Mouse (Mus musculus): Measurements from ENCODE around the gene Ptbp1.
"Not testable (repeated sequence)": the region's sequence is repeated elsewhere in the genome, so short reads cannot be mapped to it uniquely, and the experiment has no call there.

Ptbp1 gene

GRCm38 (mm10) chr10:79883297-79884084, 29.3 kb downstream of the Ptbp1 start:
- DNase-seq (ENCODE audit: low spot score), result peak; percentile 59

GRCm38 (mm10) chr10:79884446-79884845, 30.2 kb downstream of the Ptbp1 start:
- no peak for DNase-seq (ENCODE audit: low spot score)

DNA sequence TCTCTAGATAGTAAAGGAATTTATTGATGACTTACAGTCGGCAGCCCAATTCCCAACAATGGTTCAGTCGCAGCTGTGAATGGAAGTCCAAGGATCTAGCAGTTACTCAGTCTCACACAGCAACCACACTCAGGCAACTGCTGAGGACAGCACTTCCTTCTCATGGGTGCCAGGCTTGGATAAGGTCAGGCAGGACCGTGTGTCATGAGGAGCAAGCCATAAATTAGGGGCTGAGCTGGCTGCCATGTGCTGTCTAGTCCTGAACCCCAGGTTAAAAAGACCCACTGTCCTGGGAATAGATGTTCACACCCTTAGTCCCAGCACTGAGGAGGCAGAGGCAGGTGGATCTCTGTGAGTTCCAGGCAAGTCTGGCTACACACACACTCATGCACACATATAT, 30.7 kb downstream of the Ptbp1 start:
- not testable (repeated sequence) for DNase-seq (ENCODE audit: low spot score)

GRCm38 (mm10) chr10:79886054-79886453, 31.8 kb downstream of the Ptbp1 start, which contains the start of gene Elane:
Gene Elane, plus strand, starts transcription at chr10:79886247.
- no peak for DNase-seq (ENCODE audit: low spot score)

DNA sequence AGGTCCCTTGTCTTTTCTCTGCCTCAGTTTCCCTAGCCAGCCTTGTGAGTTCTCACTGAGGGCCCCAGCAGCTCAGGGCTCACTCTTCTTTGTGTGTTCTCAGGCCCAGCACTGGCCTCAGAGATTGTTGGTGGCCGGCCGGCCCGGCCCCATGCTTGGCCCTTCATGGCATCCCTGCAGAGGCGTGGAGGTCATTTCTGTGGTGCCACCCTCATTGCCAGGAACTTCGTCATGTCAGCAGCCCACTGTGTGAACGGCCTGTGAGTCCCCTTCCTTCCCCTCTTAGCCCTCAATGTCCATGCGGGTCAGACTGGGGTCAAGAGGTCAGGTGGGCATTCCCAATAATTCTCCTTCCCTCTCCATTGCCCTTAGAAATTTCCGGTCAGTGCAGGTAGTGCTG, 32.4 kb downstream of the Ptbp1 start:
- DNase-seq (ENCODE audit: low spot score), result no peak

GRCm38 (mm10) chr10:79889386-79889785, 35.2 kb downstream of the Ptbp1 start:
- no peak for DNase-seq (ENCODE audit: low spot score)

GRCm38 (mm10) chr10:79890670-79891069, 36.4 kb downstream of the Ptbp1 start, which contains the start of gene Cfd:
Gene Cfd, plus strand, starts transcription at chr10:79890853.
- DNase-seq (ENCODE audit: low spot score), result no peak

DNA sequence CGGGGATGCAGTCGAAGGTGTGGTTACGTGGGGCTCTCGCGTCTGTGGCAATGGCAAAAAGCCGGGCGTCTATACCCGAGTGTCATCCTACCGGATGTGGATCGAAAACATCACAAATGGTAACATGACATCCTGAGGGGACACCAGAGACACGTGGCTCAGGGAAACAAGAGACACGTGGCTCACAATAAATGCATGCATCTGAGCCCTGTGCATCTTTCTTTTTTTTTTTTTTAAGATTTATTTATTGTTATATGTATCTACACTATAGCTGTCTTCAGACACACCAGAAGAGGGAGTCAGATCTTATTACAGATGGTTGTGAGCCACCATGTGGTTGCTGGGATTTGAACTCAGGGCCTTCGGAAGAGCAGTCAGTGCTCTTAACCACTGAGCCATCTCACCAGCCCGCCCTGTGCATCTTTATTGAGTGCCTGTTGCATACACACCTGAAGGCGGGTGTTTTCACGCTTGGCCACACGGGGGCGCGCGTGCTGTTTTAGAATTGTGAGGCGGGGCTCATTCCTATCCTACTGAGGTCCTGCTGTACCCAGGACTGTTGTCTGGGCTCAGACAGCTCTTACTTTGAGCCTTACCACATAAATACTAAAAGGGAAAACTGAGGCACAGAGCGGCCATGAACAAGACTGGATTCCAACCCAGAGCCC, 38.4 kb downstream of the Ptbp1 start:
- DNase-seq (ENCODE audit: low spot score), result peak; percentile 72

DNA sequence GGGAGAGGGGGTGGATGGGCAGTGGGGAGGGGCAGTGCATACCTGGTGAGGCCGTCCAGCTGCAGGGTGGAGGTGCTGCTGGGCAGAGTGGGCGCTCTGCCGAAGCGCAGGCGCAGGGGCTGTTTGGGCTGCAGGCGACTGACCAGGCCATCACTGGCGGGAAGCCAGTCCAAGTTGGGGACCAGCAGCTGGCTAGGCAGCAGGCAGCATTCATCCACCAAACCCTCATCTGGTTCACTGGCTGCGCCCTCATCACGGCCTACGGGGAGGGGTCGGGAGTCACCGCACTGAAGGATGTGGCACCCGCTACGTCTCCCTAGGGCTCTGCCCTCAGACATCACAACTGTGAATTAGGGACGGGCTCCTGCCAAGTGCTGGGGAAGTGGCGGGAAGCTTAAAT, 42.1 kb downstream of the Ptbp1 start:
- DNase-seq (ENCODE audit: low spot score), result no peak

GRCm38 (mm10) chr10:79896814-79897213, 42.6 kb downstream of the Ptbp1 start:
- no peak for DNase-seq (ENCODE audit: low spot score)

- DNase-seq (ENCODE audit: low spot score), result no peak
Measured at GRCm38 (mm10) chr10:79897316-79898245, 43.4 kb downstream of the Ptbp1 start.

GRCm38 (mm10) chr10:79900951-79901410, 46.8 kb downstream of the Ptbp1 start:
- DNase-seq (ENCODE audit: low spot score), result peak; percentile 55

GRCm38 (mm10) chr10:79906712-79907111, 52.5 kb downstream of the Ptbp1 start:
- no peak for DNase-seq (ENCODE audit: low spot score)

- no peak for DNase-seq (ENCODE audit: low spot score)
Measured at GRCm38 (mm10) chr10:79907415-79907814, 53.2 kb downstream of the Ptbp1 start.

GRCm38 (mm10) chr10:79908167-79909091, 54.2 kb downstream of the Ptbp1 start, which contains the start of gene Med16:
Gene Med16, minus strand, starts transcription at chr10:79908923.
- peak; percentile 96 for DNase-seq (ENCODE audit: low spot score)

DNA sequence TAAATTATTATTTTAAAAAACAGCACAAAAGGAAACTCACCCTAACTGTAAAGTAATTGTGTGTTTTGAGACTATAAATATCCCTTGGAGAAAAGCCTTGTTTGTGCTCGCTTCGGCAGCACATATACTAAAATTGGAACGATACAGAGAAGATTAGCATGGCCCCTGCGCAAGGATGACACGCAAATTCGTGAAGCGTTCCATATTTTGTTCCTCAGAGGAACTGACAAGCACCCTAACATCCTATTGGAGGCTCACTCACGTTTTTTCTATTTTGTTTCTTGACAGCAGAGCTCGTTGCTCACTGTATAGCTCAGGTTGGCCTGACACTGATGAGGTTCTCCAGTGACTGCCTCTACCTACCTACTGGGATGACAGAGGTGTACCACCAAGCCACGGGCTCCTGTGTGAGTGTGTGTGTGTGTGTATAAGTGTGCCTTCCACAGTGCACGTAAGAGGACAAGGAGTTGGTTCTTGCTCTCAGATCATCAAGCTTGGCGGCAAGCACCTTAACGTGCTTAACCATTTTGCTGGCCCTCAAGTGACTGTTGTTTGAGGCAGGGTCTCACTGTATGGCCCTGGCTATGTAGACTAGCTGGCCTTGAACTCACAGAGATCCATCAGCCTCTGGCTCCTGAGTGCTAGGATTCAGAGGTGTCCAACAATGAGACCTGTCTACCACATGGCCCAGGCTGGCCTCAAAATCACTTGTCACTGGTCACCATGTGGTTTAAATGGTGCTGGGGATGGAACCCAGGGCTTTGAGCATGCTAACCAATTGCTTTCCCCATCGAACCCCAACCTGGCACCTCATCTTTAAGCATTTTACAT, 55.1 kb downstream of the Ptbp1 start:
- peak; percentile 79 for DNase-seq (ENCODE audit: low spot score)

DNA sequence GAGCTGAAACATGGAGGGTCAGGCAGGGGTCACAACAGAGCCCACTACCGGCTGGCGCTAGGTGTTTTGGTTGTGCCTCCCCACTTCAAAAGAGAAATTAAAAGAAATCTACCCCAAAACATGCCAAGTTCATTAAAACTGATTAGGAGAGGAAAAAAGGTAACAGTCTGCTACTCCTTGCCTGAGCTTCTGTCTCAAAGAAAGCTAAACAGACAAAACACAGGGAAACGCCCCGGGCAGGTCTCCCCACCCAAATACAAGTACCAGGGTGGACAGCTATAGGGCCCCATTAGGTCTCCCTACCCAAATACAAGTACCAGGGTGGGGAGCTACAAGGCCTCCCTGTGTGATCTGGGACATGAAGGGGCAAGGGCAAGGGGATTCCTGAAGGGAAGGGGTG, 56.3 kb downstream of the Ptbp1 start, which contains the start of gene Gm26602:
Gene Gm26602 (plus strand): TSS at position 301 of the 400 bp plus-strand sequence.
- DNase-seq (ENCODE audit: low spot score), result no peak

DNA sequence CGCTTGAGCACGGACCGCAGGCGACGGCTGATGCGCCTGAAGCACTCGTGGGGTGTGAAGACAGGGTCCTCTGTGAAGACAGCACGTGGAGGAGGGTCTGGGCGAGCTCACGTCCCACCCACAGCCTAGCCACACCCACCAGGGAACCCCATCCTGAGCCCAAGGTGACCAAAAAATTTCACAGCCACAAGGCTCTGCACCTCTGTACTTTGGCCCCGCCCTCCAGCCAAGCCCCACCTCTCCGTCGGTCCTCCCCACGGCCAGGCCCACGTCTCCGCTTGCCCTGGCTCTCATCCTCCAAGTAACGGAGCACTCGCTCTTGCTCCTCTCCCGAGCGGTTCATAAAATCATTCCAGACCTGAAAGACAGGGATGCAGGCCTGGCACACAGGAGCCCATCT, 58.2 kb downstream of the Ptbp1 start:
- no peak for DNase-seq (ENCODE audit: low spot score)

Measured in layer of hippocampus, adult 9-10 months (tissue).